Mouse (Mus musculus): ENCODE data around the gene Cntfr. TPM values are rescaled to one million over a fixed set of nuclear protein-coding genes. Genes with fewer than 3 reads are reported as not detected.

Gene Cntfr
- polyA plus RNA-seq, 1 experiment from 2014 or later, result 7.1 TPM

DNA sequence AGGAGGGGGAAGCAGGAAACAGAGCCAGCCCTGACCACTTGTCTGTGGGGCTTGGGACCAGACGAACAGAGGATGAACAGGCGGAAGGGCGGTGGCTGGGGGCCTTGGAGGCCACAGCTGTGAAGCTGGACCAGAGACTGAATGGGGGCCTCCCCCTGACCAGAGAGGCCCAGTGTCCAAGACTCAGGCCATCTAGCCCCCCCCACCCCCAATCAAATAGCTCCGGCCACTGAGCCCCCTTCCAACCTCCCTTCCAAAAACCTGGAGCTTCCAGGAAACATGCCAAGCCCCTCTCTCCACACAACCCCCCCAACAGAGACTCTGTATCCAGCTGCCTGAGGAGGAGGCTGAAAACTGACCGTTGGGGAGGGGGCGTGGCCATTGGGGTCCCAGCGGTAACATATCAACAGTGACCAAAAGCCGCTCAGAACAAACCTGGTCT lies 24.3 kb downstream of the Cntfr start:
- no peak for ATAC-seq (ENCODE audit: insufficient number of reproducible peaks, low FRiP score, low TSS enrichment, low read depth)
- Histone ChIP-seq H3K9me3 (no peaks in the 10 kb centered on the region), H3K27ac (no peak overlapping the region), H3K27me3 (peaks cover 87% of the 10 kb centered on the region), H3K4me3 (no peak overlapping the region), H3K4me2 (no peak overlapping the region), H3K9ac (no peak overlapping the region), H3K4me1 (peaks cover 35% of the 10 kb centered on the region), H3K36me3 (no peaks in the 10 kb centered on the region)
- WGBS, result 29% methylated on average over 8 of the region's 8 CpGs

DNA sequence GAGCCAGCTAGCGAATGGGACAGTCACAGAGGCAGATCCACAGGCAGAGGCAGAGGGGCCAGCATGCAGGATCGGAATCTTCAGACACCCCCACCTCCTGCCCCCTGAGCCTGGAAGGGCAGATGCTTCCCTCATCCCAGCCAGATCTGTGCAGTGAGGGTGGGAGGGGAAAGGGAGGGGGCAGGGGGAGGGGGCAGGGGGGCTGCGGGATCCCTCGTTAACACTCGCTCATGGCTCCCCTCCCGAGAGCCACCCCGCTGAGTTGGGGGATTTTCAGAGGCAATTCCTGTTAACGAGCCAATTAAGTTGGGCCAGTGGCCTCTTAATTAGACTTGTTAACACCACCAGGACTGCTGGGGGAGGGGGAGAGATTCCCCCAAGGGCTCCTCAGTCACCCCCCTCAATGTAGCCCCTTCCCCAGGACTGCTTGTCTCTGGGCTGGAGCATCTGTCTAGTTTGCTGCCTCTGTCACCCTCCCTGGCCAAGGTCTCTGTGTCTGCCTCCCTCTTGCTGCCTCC lies 24.9 kb downstream of the Cntfr start:
- Histone ChIP-seq H3K9me3 (no peaks in the 10 kb centered on the region), H3K4me1 (peaks cover 29% of the 10 kb centered on the region), H3K36me3 (no peaks in the 10 kb centered on the region), H3K27ac (no peak overlapping the region), H3K4me2 (no peak overlapping the region), H3K9ac (no peak overlapping the region), H3K4me3 (no peak overlapping the region), H3K27me3 (peaks cover 82% of the 10 kb centered on the region)
- ATAC-seq (ENCODE audit: insufficient number of reproducible peaks, low FRiP score, low TSS enrichment, low read depth), result no peak
- 8% methylated on average over 8 of the region's 8 CpGs for WGBS

DNA sequence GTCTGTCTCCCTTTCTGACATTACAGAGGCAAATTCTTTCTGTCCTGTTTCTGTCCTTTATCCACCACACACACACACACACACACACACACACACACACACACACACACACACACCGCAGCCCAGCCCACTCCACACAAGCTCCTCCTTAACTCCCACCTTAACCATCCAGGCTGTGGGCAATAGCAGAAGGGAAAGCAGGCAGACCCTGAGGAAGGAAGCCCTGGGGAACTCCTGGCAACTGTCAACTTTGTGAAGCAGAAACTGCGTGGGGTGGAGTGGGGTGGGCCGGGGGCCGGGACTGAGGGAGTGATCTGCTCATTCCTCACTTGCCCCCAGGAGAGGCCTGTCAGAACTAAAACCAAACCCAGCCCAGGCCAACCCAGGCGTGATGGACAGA lies 25.4 kb downstream of the Cntfr start:
- Histone ChIP-seq H3K9ac (no peak overlapping the region), H3K27ac (no peak overlapping the region), H3K27me3 (peaks cover 79% of the 10 kb centered on the region), H3K4me3 (no peak overlapping the region), H3K9me3 (no peaks in the 10 kb centered on the region), H3K4me1 (peaks cover 28% of the 10 kb centered on the region), H3K36me3 (no peaks in the 10 kb centered on the region), H3K4me2 (no peak overlapping the region)
- no peak for ATAC-seq (ENCODE audit: insufficient number of reproducible peaks, low FRiP score, low TSS enrichment, low read depth)
- WGBS, result 18% methylated on average over 5 of the region's 5 CpGs

- Histone ChIP-seq H3K4me1 (peaks cover 23% of the 10 kb centered on the region), H3K27ac (no peak overlapping the region), H3K4me2 (no peak overlapping the region), H3K4me3 (no peak overlapping the region), H3K27me3 (peaks cover 77% of the 10 kb centered on the region), H3K9ac (no peak overlapping the region), H3K9me3 (no peaks in the 10 kb centered on the region), H3K36me3 (no peaks in the 10 kb centered on the region)
- ATAC-seq (ENCODE audit: insufficient number of reproducible peaks, low FRiP score, low TSS enrichment, low read depth), result no peak
- WGBS, result 78% methylated on average over 18 of the region's 18 CpGs
These were observed 26.1 kb downstream of the Cntfr start for GRCm38 (mm10) chr4:41670836-41671235.

- Histone ChIP-seq H3K36me3 (no peaks in the 10 kb centered on the region), H3K27ac (no peak overlapping the region), H3K9ac (no peak overlapping the region), H3K4me1 (peaks cover 38% of the 10 kb centered on the region), H3K9me3 (no peaks in the 10 kb centered on the region), H3K4me2 (no peak overlapping the region), H3K4me3 (no peak overlapping the region), H3K27me3 (peaks cover 71% of the 10 kb centered on the region)
- no peak for ATAC-seq (ENCODE audit: insufficient number of reproducible peaks, low FRiP score, low TSS enrichment, low read depth)
- WGBS, result 74% methylated on average over 11 of the region's 11 CpGs
These were observed 30.2 kb downstream of the Cntfr start for GRCm38 (mm10) chr4:41666646-41667045.

DNA sequence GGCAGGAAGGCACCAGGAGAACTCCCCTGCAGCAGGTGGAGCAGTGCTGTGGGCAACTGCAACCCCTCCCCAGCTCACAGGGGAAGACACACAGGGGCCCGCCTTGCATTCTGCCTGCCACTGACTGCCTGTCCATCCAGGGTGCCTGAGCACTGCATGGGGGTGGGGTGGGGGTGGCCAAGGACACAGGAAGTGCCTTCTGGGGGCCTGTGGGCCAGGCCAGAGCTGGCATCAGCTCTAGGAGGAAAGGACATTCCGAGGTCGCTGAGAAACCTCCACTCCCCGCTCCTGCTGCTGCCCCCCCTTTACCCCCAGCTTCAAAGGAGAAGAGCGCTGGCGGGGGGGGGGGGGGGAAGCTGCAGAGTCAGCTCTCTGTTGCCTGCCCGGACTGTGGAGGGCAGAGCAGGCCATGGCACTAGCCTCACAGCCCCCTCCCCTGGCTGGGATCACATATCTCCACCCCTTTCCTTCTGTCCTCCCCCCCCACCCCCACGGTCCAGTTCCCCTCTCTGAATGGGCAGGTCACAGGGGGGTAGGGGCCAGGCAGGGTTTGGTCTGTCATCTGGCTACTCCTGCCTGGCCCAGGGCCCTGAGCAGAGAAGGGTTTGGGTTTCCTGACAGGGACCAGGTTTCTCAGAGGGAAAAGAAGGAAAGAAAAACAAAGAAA lies 31.7 kb downstream of the Cntfr start:
- no peaks in the 10 kb centered on the region for H3K36me3 ChIP-seq
- H3K27ac ChIP-seq, result no peak overlapping the region
- no peak overlapping the region for H3K4me2 ChIP-seq
- no peaks in the 10 kb centered on the region for H3K9me3 ChIP-seq
- no peak for ATAC-seq (ENCODE audit: insufficient number of reproducible peaks, low FRiP score, low TSS enrichment, low read depth)
- H3K4me1 ChIP-seq, result peaks cover 49% of the 10 kb centered on the region
- H3K27me3 ChIP-seq, result peaks cover 61% of the 10 kb centered on the region
- H3K4me3 ChIP-seq, result no peak overlapping the region
- WGBS, result 4% methylated on average over 3 of the region's 8 CpGs
- H3K9ac ChIP-seq, result no peak overlapping the region

- Histone ChIP-seq H3K27ac (no peak overlapping the region), H3K36me3 (no peaks in the 10 kb centered on the region), H3K9ac (no peak overlapping the region), H3K4me2 (no peak overlapping the region), H3K4me1 (peaks cover 54% of the 10 kb centered on the region), H3K4me3 (no peak overlapping the region), H3K27me3 (peaks cover 60% of the 10 kb centered on the region), H3K9me3 (no peaks in the 10 kb centered on the region)
- ATAC-seq (ENCODE audit: insufficient number of reproducible peaks, low FRiP score, low TSS enrichment, low read depth), result no peak
- 22% methylated on average over 7 of the region's 7 CpGs for WGBS
These were observed 32.4 kb downstream of the Cntfr start for GRCm38 (mm10) chr4:41664533-41664932.

GRCm38 (mm10) chr4:41663614-41664013 lies 33.3 kb downstream of the Cntfr start:
- no peaks in the 10 kb centered on the region for H3K9me3 ChIP-seq
- no peak overlapping the region for H3K4me2 ChIP-seq
- H3K36me3 ChIP-seq, result no peaks in the 10 kb centered on the region
- no peak for ATAC-seq (ENCODE audit: insufficient number of reproducible peaks, low FRiP score, low TSS enrichment, low read depth)
- peaks cover 63% of the 10 kb centered on the region for H3K4me1 ChIP-seq
- no peak overlapping the region for H3K9ac ChIP-seq
- no peak overlapping the region for H3K4me3 ChIP-seq
- H3K27ac ChIP-seq, result no peak overlapping the region
- WGBS, result 21% methylated on average over 9 of the region's 9 CpGs
- peaks cover 58% of the 10 kb centered on the region for H3K27me3 ChIP-seq

DNA sequence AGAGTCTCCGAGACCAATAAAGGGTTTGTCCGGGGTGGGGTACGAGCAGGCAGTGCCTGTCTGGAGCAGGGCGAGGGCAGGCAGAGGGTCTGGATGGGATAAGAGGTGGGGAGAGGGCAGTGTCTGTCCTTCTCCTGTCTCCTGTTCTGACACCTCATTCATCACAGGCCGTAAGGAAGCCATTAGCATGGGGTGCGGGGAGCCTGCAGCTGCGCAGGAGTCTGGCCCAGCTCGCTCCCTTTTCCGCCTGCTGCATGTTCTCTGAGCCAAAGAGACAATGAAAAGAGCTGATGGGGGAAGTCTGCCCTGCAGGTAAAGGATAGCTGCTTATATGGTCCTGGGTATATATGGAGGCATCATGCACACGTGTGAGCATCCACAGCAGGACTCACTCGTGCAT lies 34.2 kb downstream of the Cntfr start:
- no peak overlapping the region for H3K9ac ChIP-seq
- H3K27ac ChIP-seq, result no peak overlapping the region
- WGBS, result 36% methylated on average over 11 of the region's 11 CpGs
- H3K4me3 ChIP-seq, result no peak overlapping the region
- H3K4me1 ChIP-seq, result peaks cover 71% of the 10 kb centered on the region
- no peak overlapping the region for H3K4me2 ChIP-seq
- H3K36me3 ChIP-seq, result no peaks in the 10 kb centered on the region
- no peaks in the 10 kb centered on the region for H3K9me3 ChIP-seq
- peaks cover 58% of the 10 kb centered on the region for H3K27me3 ChIP-seq
- ATAC-seq (ENCODE audit: insufficient number of reproducible peaks, low FRiP score, low TSS enrichment, low read depth), result no peak

DNA sequence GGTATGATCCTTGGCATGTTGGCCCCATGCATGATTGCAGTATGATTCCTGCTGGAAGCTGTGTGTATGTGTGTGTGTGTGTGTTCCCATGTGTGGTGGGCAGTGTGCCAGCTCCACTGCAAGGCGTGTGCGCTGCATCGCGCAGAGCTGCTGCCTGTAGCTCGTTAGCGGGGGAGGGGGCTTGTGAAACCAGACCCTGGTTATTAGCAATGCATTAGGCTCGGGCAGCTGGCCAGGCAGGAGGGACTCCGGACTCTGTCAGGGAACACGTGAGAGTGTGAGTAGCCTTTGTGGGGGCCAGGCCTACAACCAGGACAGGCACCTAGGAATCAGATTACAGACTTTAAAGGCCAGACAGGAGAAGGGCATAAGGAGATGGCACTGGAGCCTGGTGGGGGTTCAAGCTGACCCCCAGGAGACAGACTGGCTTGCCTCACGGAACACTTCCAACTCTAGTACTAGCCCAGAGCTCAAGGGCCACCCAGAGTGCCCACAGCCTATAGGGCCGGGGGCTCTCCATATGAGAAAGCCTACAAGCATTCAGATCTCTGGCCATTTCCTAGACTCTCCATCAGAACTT lies 35.9 kb downstream of the Cntfr start:
- WGBS, result 18% methylated on average over 11 of the region's 11 CpGs
- H3K4me1 ChIP-seq, result peaks cover 68% of the 10 kb centered on the region

DNA sequence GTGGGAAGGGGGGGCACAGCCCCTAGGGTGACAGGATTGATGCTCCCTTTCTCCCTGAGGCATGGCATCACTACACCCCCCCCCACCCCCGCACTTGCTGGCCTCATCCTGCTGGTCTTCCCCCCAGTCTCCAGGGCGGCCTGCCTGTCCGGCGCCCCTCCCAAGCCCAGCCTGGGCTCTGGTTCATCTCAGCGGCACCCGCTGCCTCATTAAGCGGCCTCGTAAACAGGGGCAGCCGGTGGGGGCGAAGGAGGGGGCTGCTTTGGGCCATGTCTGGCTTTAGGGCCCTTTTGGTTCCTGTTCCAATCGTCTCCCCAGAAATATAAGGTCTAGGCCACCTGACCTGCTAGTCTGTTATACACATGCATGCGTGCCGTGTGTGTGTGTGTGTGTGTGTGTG lies 37.3 kb downstream of the Cntfr start:
- peaks cover 56% of the 10 kb centered on the region for H3K4me1 ChIP-seq
- no peak overlapping the region for H3K27ac ChIP-seq
- 28% methylated on average over 13 of the region's 13 CpGs for WGBS
- H3K9ac ChIP-seq, result no peak overlapping the region
- no peak overlapping the region for H3K4me3 ChIP-seq
- H3K9me3 ChIP-seq, result no peaks in the 10 kb centered on the region
- no peak for ATAC-seq (ENCODE audit: insufficient number of reproducible peaks, low FRiP score, low TSS enrichment, low read depth)
- H3K27me3 ChIP-seq, result peaks cover 69% of the 10 kb centered on the region
- H3K36me3 ChIP-seq, result no peaks in the 10 kb centered on the region
- no peak overlapping the region for H3K4me2 ChIP-seq

More for the DNA sequence above, 35.9 kb downstream of the Cntfr start:
- H3K36me3 ChIP-seq, result no peaks in the 10 kb centered on the region
- peaks cover 67% of the 10 kb centered on the region for H3K27me3 ChIP-seq
- no peak overlapping the region for H3K27ac ChIP-seq
- no peak overlapping the region for H3K4me2 ChIP-seq
- H3K9me3 ChIP-seq, result no peaks in the 10 kb centered on the region
- peak; percentile 21; the same call in 1 of the 2 replicates for ATAC-seq (ENCODE audit: insufficient number of reproducible peaks, low FRiP score, low TSS enrichment, low read depth)
- H3K4me3 ChIP-seq, result no peak overlapping the region
- H3K9ac ChIP-seq, result no peak overlapping the region

DNA sequence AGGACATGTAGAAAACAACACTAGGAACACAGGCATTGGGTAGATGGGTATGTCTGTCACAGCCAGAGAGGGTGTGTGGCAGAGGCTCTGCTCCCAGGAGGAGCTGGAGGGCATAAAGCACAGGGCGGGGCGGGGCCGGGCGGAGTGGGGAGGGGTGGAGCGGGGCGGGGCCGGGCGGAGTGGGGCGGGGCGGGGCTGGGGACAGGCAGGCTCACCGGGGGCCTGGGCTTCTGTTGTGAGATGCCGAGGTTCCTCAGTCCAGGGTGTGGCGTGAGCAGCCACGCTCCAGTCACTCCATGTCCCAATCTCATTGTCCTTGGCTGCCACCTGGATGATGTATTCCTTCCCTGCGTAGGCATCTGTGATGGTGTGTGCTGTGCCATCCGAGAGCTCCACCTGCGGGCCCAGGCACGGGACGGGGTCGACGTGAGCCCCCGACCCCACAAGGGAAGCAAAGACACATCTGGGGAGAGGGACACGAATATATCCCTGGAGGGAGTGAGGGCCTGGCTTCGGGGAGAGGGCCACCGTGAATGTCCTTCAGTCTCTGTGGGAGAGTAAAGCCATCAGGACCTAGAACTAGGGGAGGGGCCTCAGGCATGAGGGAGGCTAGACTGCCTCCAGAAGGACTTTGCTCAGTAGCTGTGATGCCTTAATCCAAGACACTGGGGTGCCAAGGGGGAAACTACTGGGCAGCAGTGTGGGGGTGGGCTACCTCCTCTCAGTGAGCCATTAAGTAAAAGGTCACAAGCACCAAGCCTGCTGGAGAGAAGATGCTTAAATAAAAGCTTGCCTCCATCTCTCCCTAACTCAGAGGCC lies 38.1 kb downstream of the Cntfr start:
- H3K9me3 ChIP-seq, result no peaks in the 10 kb centered on the region
- H3K9ac ChIP-seq, result no peak overlapping the region
- H3K4me1 ChIP-seq, result peaks cover 51% of the 10 kb centered on the region
- H3K4me2 ChIP-seq, result no peak overlapping the region
- no peak overlapping the region for H3K27ac ChIP-seq
- H3K36me3 ChIP-seq, result no peaks in the 10 kb centered on the region
- no peak overlapping the region for H3K4me3 ChIP-seq
- 13% methylated on average over 25 of the region's 25 CpGs for WGBS
- H3K27me3 ChIP-seq, result peaks cover 68% of the 10 kb centered on the region
- ATAC-seq (ENCODE audit: insufficient number of reproducible peaks, low FRiP score, low TSS enrichment, low read depth), result no peak

All from limb, embryonic 15.5 days (tissue).